Mouse (Mus musculus): Measurements from ENCODE around the gene Wdr35. TPM values are rescaled to one million over a fixed set of nuclear protein-coding genes. Genes with fewer than 3 reads are reported as not detected.

The Wdr35 gene
- polyA plus RNA-seq, 1 experiment from 2014 or later, result 23.3 TPM

DNA sequence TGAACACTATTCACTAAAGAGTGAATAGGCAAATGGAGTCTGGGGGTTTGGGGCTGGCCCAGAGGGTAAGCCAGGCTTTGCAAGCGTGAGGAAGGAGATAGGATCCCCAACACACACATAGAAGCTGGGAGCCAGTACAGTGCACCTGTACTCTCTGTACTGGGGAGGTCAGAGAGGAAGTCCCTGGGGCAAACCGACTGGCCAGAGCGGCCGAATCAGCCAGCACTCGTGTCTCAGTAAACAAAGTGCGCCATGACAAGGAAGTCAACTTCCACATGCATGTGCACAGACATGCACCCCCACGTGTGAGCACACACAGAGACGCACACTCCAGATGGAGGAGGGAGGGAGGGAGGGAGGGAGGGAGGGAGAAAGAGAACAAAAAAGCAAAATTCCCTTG, 19.5 kb downstream of the Wdr35 start:
- no peak overlapping the region for H3K4me2 ChIP-seq
- ATAC-seq (ENCODE audit: low FRiP score) (no peak), DNase-seq (ENCODE audit: low spot score, missing footprints) (no peak)
- H3K9me3 ChIP-seq (ENCODE audit: control insufficient read depth, low read length), result no peaks in the 10 kb centered on the region
- H3K9ac ChIP-seq (ENCODE audit: low read length), result no peak overlapping the region
- H3K27ac ChIP-seq (ENCODE audit: low read depth, low read length), result no peak overlapping the region
- no peaks in the 10 kb centered on the region for H3K4me1 ChIP-seq (ENCODE audit: control insufficient read depth, insufficient read depth, low read length)
- H3K36me3 ChIP-seq (ENCODE audit: control insufficient read depth, insufficient read depth, low read length), result peaks cover 2% of the 10 kb centered on the region; the same call in 1 of the 2 replicates
- H3K4me3 ChIP-seq (ENCODE audit: low read depth, low read length), result no peak overlapping the region
- no peaks in the 10 kb centered on the region for H3K27me3 ChIP-seq (ENCODE audit: control insufficient read depth, insufficient read depth, low read length)
- 86% methylated on average over 8 of the region's 8 CpGs for WGBS

DNA sequence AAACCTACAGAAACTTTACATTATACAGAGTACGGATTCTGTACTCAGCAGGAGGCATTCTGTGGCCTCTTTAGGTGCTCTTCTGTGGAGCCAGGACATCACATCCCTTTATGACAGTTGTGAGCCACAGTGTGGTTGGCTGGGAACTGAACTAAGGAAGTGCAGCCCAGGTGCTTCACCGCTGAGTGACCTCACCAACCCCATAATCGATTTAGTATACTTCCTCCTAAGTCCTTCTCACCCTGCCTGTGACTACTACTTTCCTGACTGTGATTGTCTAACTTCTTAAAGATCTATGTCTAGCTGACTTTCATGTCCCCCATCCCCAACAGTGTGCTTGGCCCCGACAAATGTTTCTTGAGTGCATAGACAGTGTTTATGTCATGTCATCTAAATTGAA, 24.6 kb downstream of the Wdr35 start:
- H3K4me2 ChIP-seq, result no peak overlapping the region
- DNase-seq (ENCODE audit: low spot score, missing footprints) (no peak), ATAC-seq (ENCODE audit: low FRiP score) (no peak)
- H3K27ac ChIP-seq (ENCODE audit: low read depth, low read length), result no peak overlapping the region
- WGBS, result 86% methylated on average over 4 of the region's 4 CpGs
- no peaks in the 10 kb centered on the region for H3K4me1 ChIP-seq (ENCODE audit: control insufficient read depth, insufficient read depth, low read length)
- no peaks in the 10 kb centered on the region for H3K36me3 ChIP-seq (ENCODE audit: control insufficient read depth, insufficient read depth, low read length)
- H3K4me3 ChIP-seq (ENCODE audit: low read depth, low read length), result no peak overlapping the region
- no peak overlapping the region for H3K9ac ChIP-seq (ENCODE audit: low read length)
- no peaks in the 10 kb centered on the region for H3K9me3 ChIP-seq (ENCODE audit: control insufficient read depth, low read length)
- H3K27me3 ChIP-seq (ENCODE audit: control insufficient read depth, insufficient read depth, low read length), result no peaks in the 10 kb centered on the region

DNA sequence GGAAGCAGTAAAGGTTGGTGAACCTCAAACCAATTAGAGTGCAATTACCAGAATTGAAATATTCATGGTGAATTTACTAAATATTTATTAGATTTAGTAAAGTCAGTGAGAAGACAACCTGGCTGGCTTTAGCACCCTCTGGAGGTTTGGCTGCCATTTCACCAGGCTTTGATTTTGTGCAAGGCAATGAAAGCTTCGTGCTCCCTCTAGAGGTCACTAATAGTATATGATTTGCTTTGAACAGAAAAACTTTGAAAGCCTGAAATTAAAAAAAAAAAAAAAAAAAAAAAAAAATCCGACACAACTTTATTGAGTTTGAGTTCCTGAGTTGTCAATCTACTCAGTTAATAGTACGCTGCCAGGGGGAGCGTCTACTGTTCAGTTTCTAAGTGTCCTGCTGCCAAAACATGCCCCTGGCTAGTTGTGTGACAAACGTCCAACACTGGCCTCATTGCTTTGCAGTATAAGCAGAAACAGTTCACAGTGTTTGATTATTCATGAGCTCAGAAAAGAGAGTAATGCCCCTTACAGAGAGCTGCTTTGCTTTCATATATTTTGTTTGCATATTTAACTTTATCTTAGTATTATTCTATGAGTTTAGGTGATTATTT, 28.5 kb downstream of the Wdr35 start:
- no peaks in the 10 kb centered on the region for H3K9me3 ChIP-seq (ENCODE audit: control insufficient read depth, low read length)
- DNase-seq (ENCODE audit: low spot score, missing footprints), result peak; percentile 89
- H3K9ac ChIP-seq (ENCODE audit: low read length), result no peak overlapping the region
- no peak overlapping the region for H3K4me2 ChIP-seq
- no peak overlapping the region for H3K4me3 ChIP-seq (ENCODE audit: low read depth, low read length)
- no peaks in the 10 kb centered on the region for H3K36me3 ChIP-seq (ENCODE audit: control insufficient read depth, insufficient read depth, low read length)
- no peaks in the 10 kb centered on the region for H3K27me3 ChIP-seq (ENCODE audit: control insufficient read depth, insufficient read depth, low read length)
- no peak overlapping the region for H3K27ac ChIP-seq (ENCODE audit: low read depth, low read length)
- 0 out of 2 replicates have a peak, but pooled peaks have one; percentile 55 for ATAC-seq (ENCODE audit: low FRiP score)
- WGBS, result 20% methylated on average over 5 of the region's 5 CpGs
- no peaks in the 10 kb centered on the region for H3K4me1 ChIP-seq (ENCODE audit: control insufficient read depth, insufficient read depth, low read length)

DNA sequence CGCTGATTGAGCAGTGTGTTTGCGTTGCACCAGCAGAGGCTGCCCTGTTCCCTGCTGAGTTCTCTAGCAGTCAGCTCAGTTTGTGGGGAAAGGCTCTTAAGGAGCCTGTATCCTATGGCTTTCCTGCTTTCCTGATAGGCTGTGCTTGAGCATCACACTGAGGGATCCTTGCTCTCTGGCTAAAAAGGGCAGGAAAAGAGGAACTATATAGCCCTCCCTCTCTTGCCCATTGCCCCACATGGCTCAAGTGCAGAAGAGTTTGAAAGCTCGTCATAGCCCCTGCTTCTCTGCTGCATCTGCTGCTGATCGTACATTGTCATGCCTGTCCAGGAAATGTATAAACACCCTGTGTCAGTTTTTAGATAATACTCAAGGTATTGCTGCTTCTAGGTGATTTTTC, 33.5 kb downstream of the Wdr35 start:
- 68% methylated on average over 4 of the region's 4 CpGs for WGBS
- Histone ChIP-seq H3K9ac (ENCODE audit: low read length) (no peak overlapping the region), H3K4me2 (no peak overlapping the region), H3K4me3 (ENCODE audit: low read depth, low read length) (no peak overlapping the region), H3K27ac (ENCODE audit: low read depth, low read length) (no peak overlapping the region), H3K27me3 (ENCODE audit: control insufficient read depth, insufficient read depth, low read length) (no peaks in the 10 kb centered on the region), H3K4me1 (ENCODE audit: control insufficient read depth, insufficient read depth, low read length) (no peaks in the 10 kb centered on the region), H3K9me3 (ENCODE audit: control insufficient read depth, low read length) (no peaks in the 10 kb centered on the region), H3K36me3 (ENCODE audit: control insufficient read depth, insufficient read depth, low read length) (no peaks in the 10 kb centered on the region)
- DNase-seq (ENCODE audit: low spot score, missing footprints) (no peak), ATAC-seq (ENCODE audit: low FRiP score) (no peak)

DNA sequence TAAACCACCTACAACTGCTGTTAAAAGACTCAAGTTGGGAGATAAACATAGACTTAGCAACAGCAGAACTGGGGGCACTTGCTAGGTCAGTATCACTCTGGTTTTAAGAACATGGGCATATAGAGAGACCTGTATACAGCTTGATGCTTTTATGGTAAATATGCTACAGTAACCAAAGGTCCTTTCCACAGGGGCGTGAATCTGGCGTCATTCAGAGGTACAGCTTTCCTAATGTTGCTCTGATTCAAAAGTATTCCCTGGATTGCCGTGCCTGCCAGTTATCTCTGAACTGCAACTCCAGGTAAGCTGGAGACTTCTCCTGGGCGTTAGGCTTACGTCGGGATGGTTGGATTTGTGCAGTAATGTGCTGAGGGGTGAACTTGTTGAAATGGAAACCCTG, 34.1 kb downstream of the Wdr35 start:
- H3K9ac ChIP-seq (ENCODE audit: low read length), result no peak overlapping the region
- WGBS, result 98% methylated on average over 6 of the region's 6 CpGs
- ATAC-seq (ENCODE audit: low FRiP score), result no peak

DNA sequence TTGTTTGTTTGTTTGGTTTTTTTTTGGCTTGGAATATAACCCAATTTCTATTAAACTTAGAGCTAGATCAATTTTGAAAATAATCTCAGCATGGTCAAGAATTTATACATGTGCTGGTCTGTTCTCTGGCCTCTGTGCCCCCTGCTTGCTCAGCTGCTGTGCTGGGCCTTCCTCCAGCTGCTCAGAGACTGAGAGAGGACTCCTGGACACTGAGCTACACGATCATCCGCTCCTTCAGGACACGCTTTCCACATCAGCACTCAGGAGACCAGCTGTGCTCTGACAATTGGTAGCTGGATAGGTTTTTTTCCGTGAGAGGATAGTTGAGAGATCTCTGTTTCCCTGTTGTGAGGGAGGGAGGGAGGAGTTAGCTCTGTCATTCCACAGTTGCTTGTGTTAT, 36.6 kb downstream of the Wdr35 start:
- DNase-seq (ENCODE audit: low spot score, missing footprints) (peak; percentile 49), ATAC-seq (ENCODE audit: low FRiP score) (no peak)
- H3K9ac ChIP-seq (ENCODE audit: low read length), result no peak overlapping the region
- no peaks in the 10 kb centered on the region for H3K9me3 ChIP-seq (ENCODE audit: control insufficient read depth, low read length)
- no peaks in the 10 kb centered on the region for H3K4me1 ChIP-seq (ENCODE audit: control insufficient read depth, insufficient read depth, low read length)
- H3K36me3 ChIP-seq (ENCODE audit: control insufficient read depth, insufficient read depth, low read length), result no peaks in the 10 kb centered on the region
- no peak overlapping the region for H3K27ac ChIP-seq (ENCODE audit: low read depth, low read length)
- no peak overlapping the region for H3K4me3 ChIP-seq (ENCODE audit: low read depth, low read length)
- H3K4me2 ChIP-seq, result no peak overlapping the region
- H3K27me3 ChIP-seq (ENCODE audit: control insufficient read depth, insufficient read depth, low read length), result no peaks in the 10 kb centered on the region
- whole genome bisulfite sequencing, result 73% methylated on average over 4 of the region's 4 CpGs

More for the DNA sequence above, 34.1 kb downstream of the Wdr35 start:
- Histone ChIP-seq H3K4me2 (no peak overlapping the region), H3K9me3 (ENCODE audit: control insufficient read depth, low read length) (no peaks in the 10 kb centered on the region), H3K27me3 (ENCODE audit: control insufficient read depth, insufficient read depth, low read length) (no peaks in the 10 kb centered on the region), H3K4me3 (ENCODE audit: low read depth, low read length) (no peak overlapping the region), H3K4me1 (ENCODE audit: control insufficient read depth, insufficient read depth, low read length) (no peaks in the 10 kb centered on the region), H3K27ac (ENCODE audit: low read depth, low read length) (no peak overlapping the region), H3K36me3 (ENCODE audit: control insufficient read depth, insufficient read depth, low read length) (no peaks in the 10 kb centered on the region)
- peak; percentile 61 for DNase-seq (ENCODE audit: low spot score, missing footprints)

DNA sequence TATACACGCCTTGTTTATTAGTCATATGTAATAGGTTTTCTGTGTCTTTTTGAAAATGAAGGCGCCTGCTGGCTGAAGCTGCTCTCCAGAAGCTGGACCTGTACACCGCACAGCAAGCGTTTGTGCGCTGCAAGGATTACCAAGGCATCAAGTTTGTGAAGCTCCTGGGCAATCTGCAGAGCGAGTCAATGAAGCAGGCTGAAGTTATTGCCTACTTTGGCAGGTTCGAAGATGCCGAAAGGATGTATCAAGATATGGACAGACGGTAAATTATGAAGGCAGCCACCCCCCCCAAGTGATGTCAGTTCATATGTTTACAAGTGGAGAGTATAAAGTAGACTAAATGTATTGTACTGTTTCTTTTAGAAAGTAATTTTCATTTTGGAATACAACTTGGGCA, 42.7 kb downstream of the Wdr35 start:
- Histone ChIP-seq H3K27me3 (ENCODE audit: control insufficient read depth, insufficient read depth, low read length) (no peaks in the 10 kb centered on the region), H3K4me3 (ENCODE audit: low read depth, low read length) (no peak overlapping the region), H3K36me3 (ENCODE audit: control insufficient read depth, insufficient read depth, low read length) (no peaks in the 10 kb centered on the region; the same call in 1 of the 2 replicates), H3K4me2 (no peak overlapping the region), H3K27ac (ENCODE audit: low read depth, low read length) (no peak overlapping the region), H3K4me1 (ENCODE audit: control insufficient read depth, insufficient read depth, low read length) (no peaks in the 10 kb centered on the region), H3K9me3 (ENCODE audit: control insufficient read depth, low read length) (no peaks in the 10 kb centered on the region), H3K9ac (ENCODE audit: low read length) (no peak overlapping the region)
- WGBS, result 95% methylated on average over 9 of the region's 9 CpGs
- ATAC-seq (ENCODE audit: low FRiP score), result no peak
- peak; percentile 65 for DNase-seq (ENCODE audit: low spot score, missing footprints)

DNA sequence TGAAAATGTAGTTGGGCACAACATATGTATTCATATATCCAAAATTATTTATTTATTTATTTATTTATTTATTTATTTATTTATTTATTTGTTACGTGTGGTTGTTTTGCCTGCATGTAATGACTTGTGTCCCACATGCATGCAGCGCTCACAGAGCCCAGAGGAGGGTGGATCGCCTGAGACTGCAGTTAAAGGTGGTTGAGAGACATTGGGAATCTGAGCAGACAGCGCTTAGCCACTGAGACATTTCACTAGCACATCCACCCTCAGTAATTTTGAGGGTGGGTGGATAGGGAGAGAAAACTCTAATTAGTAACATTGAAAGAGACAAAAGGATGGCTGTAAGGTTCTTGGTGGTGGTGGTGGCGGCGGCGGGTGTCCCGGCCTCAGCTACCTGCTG, 46.7 kb downstream of the Wdr35 start:
- H3K9ac ChIP-seq (ENCODE audit: low read length), result no peak overlapping the region
- H3K36me3 ChIP-seq (ENCODE audit: control insufficient read depth, insufficient read depth, low read length), result no peaks in the 10 kb centered on the region; the same call in 1 of the 2 replicates
- 85% methylated on average over 8 of the region's 8 CpGs for WGBS
- no peaks in the 10 kb centered on the region for H3K4me1 ChIP-seq (ENCODE audit: control insufficient read depth, insufficient read depth, low read length)
- DNase-seq (ENCODE audit: low spot score, missing footprints) (peak; percentile 51), ATAC-seq (ENCODE audit: low FRiP score) (no peak)
- no peak overlapping the region for H3K27ac ChIP-seq (ENCODE audit: low read depth, low read length)
- H3K4me2 ChIP-seq, result no peak overlapping the region
- H3K4me3 ChIP-seq (ENCODE audit: low read depth, low read length), result no peak overlapping the region
- no peaks in the 10 kb centered on the region for H3K27me3 ChIP-seq (ENCODE audit: control insufficient read depth, insufficient read depth, low read length)
- H3K9me3 ChIP-seq (ENCODE audit: control insufficient read depth, low read length), result no peaks in the 10 kb centered on the region

DNA sequence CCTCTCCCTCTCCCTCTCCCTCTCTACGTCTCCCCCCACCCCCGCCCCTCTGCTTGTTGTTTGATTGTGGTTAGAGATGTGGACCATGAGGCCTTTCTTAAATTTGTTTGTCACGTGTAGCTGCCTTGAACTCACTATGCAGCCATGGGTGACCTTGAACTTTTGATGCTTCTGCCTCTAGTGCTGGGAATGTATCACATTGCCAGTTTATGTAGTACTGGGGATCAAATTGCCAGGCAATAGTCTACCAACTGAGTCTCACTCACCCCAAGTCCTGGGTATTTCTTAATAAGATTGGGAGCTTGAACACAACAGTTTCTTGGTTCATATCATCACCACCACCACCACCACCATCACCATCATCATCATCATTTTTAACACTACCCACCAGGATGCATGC, 47.3 kb downstream of the Wdr35 start:
- no peaks in the 10 kb centered on the region for H3K4me1 ChIP-seq (ENCODE audit: control insufficient read depth, insufficient read depth, low read length)
- 74% methylated on average over 3 of the region's 3 CpGs for WGBS
- H3K4me2 ChIP-seq, result no peak overlapping the region
- H3K4me3 ChIP-seq (ENCODE audit: low read depth, low read length), result no peak overlapping the region
- H3K36me3 ChIP-seq (ENCODE audit: control insufficient read depth, insufficient read depth, low read length), result no peaks in the 10 kb centered on the region; the same call in 1 of the 2 replicates
- H3K27ac ChIP-seq (ENCODE audit: low read depth, low read length), result no peak overlapping the region
- no peaks in the 10 kb centered on the region for H3K27me3 ChIP-seq (ENCODE audit: control insufficient read depth, insufficient read depth, low read length)
- ATAC-seq (ENCODE audit: low FRiP score) (no peak), DNase-seq (ENCODE audit: low spot score, missing footprints) (no peak)
- no peaks in the 10 kb centered on the region for H3K9me3 ChIP-seq (ENCODE audit: control insufficient read depth, low read length)
- H3K9ac ChIP-seq (ENCODE audit: low read length), result no peak overlapping the region

All from midbrain, embryonic 11.5 days (tissue).